Mouse (Mus musculus): ENCODE results near the gene Srcin1. TPM values are rescaled to one million over a fixed set of nuclear protein-coding genes. Genes with fewer than 3 reads are reported as not detected.

The Srcin1 gene
- polyA plus RNA-seq, 1 experiment = 7.0 TPM

DNA sequence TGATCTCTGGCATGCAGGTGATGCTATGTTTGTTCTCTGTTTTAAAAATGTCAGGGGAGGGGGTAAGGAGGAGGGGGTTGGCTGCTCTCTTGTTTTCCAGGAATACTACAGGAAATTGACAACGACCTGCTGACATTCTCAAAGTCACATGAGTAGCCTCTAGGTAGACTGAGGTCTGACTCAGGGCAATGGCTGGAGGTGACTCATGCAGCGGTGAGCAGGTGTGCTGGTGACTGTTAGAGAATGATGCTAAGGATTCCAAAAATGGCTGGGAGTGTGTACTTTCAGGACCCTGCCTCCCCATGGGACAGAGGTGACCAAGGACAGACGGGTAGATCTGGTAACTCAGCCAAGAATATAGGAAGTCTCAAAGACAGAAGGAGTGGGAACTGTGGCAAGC is 67.8 kb downstream of the Srcin1 start:
- WGBS = 59% methylated on average over 3 of the region's 3 CpGs
- no peak overlapping the region for H3K4me3 ChIP-seq (replicated peaks; ENCODE audit: extremely low read depth, low read depth, low read length)
- TF ChIP-seq CTCF (IDR thresholded peaks at IDR 0.05; ENCODE audit: insufficient read depth, low read length) (no peak), POLR2A (IDR thresholded peaks at IDR 0.05; ENCODE audit: borderline replicate concordance, extremely low read depth, low read depth, low read length) (no peak)

DNA sequence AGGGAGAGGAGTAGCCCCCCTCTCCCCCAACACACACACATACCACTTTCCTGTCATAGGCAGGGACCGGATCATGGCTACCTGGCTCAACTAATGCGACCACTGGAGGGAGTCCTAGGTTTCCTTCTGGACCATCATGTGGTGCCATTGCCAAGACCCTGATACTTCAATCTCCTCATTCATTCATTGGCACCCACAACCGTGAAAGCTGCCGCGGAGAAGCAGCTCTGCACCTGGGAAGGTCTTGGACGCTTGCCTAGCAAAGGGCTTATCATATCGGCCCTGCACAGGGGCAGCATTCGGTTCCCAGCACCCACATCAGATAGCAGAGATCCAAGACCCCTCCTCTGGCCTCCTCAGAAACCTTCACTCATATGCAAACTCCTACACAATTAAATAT is 69.7 kb downstream of the Srcin1 start:
- 56% methylated on average over 8 of the region's 8 CpGs for WGBS
- no peak for DNase-seq
- no peaks in the 10 kb centered on the region; the same call in 1 of the 2 replicates for H3K4me1 ChIP-seq (ENCODE audit: control insufficient read depth, insufficient read depth, low read length)
- TF ChIP-seq CTCF (IDR thresholded peaks at IDR 0.05; ENCODE audit: insufficient read depth, low read length) (no peak), POLR2A (IDR thresholded peaks at IDR 0.05; ENCODE audit: borderline replicate concordance, extremely low read depth, low read depth, low read length) (no peak)
- no peak overlapping the region for H3K4me3 ChIP-seq (replicated peaks; ENCODE audit: extremely low read depth, low read depth, low read length)

More for the DNA sequence above, 67.8 kb downstream of the Srcin1 start:
- no peak for DNase-seq
- H3K4me1 ChIP-seq (ENCODE audit: control insufficient read depth, insufficient read depth, low read length) = peaks cover 4% of the 10 kb centered on the region; the same call in 1 of the 2 replicates

DNA sequence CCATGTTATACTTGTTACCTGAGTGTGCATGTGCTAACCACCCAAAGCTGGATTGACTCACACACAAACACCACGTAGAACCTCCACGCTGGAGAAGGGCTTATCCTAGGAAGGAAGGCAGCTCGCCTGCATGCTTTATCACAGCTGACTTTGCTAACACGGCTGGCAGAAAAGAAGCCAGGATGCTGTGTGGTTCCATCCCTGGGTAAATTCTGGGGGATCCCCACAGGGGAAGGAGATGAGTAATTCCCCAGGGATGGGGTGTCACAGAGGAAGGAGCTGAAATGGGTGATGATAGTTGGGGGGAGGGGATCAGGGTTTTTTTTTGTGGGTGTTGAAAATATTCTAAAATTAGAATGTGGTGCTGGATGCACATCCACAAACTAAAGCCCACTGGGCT is 70.2 kb downstream of the Srcin1 start:
- no peak overlapping the region for H3K4me3 ChIP-seq (replicated peaks; ENCODE audit: extremely low read depth, low read depth, low read length)
- WGBS = 49% methylated on average over 4 of the region's 4 CpGs
- no peak for DNase-seq
- TF ChIP-seq CTCF (IDR thresholded peaks at IDR 0.05; ENCODE audit: insufficient read depth, low read length) = no peak
- TF ChIP-seq POLR2A (IDR thresholded peaks at IDR 0.05; ENCODE audit: borderline replicate concordance, extremely low read depth, low read depth, low read length) = no peak
- H3K4me1 ChIP-seq (ENCODE audit: control insufficient read depth, insufficient read depth, low read length) = no peaks in the 10 kb centered on the region

DNA sequence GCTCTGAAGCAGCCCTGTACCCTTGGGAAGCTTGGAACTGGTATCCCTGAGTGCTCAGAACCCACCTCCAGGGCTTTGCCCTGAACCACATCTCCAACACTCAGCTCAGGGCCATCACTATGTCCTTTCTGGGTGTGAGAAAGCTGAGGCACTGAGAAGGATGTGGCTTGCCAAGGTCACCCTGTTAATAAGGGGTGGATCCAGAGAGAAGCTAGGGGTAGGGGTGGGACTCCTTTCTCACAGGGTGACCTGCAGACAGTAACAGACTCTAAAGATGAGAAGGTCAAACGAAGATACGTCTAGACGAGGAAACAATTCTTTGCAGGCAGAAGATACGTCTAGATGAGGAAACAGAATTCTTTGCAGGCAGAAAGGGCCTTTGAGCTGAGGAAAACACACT is 73.1 kb downstream of the Srcin1 start:
- Histone ChIP-seq H3K4me3 (replicated peaks; ENCODE audit: extremely low read depth, low read depth, low read length) (no peak overlapping the region), H3K4me1 (ENCODE audit: control insufficient read depth, insufficient read depth, low read length) (no peaks in the 10 kb centered on the region)
- DNase-seq = no peak
- TF ChIP-seq POLR2A (IDR thresholded peaks at IDR 0.05; ENCODE audit: borderline replicate concordance, extremely low read depth, low read depth, low read length) (no peak), CTCF (IDR thresholded peaks at IDR 0.05; ENCODE audit: insufficient read depth, low read length) (no peak)
- WGBS = 82% methylated on average over 4 of the region's 4 CpGs

DNA sequence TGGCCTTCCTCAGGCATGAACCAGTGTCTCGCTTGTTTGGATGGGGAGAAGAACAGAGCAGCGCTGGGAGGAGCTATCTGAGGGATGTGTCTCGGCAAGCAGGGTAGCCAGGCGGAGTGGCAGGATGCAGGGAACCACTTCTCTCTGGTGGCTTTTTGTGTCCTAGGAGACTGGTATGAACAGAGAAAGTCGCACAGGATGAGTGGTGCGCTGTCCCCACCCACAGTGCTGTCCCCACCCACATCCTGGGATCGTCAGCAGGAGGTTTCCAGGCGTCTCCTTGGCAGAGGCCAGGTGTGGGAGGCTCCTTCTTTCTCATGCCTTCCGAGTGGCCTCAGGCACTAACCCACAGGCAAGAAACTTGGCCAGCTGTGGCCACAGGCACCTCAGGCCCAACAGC is 73.6 kb downstream of the Srcin1 start:
- no peaks in the 10 kb centered on the region for H3K4me1 ChIP-seq (ENCODE audit: control insufficient read depth, insufficient read depth, low read length)
- no peak overlapping the region for H3K4me3 ChIP-seq (replicated peaks; ENCODE audit: extremely low read depth, low read depth, low read length)
- no peak for DNase-seq
- 42% methylated on average over 9 of the region's 9 CpGs for WGBS
- TF ChIP-seq CTCF (IDR thresholded peaks at IDR 0.05; ENCODE audit: insufficient read depth, low read length) (no peak), POLR2A (IDR thresholded peaks at IDR 0.05; ENCODE audit: borderline replicate concordance, extremely low read depth, low read depth, low read length) (no peak)

DNA sequence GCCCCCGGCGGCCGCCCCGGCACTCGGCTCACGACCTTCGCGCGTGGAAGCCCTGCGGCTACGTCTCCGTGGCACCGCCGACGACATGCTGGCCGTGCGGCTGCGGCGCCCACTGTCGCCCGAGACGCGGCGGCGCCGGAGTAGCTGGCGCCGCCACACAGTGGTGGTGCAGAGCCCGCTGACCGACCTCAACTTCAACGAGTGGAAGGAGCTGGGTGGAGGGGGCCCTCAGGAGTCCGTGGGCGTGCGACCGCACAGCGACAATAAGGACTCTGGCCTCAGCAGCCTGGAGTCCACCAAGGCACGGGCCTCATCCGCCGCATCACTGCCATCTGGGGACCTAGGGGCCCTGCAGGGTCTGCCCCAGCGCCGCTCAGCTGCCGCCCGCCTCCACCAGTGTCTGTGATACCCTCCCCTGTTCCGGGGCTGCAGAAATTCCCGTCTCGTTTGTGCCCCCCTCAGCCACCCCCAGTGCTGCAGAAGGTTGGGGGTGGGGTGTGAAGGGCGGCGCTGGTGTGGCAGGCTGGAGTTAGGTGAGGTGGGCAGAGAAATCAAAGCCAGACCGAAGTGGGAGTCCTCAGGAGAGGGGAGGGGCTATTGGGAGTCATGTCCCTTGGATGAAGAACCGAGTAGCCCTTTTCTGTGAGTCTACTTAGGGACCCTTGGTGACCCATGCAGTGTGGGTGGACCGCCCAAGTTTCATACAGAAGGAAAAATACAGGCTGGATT is 75.1 kb downstream of the Srcin1 start:
- Histone ChIP-seq H3K4me1 (ENCODE audit: control insufficient read depth, insufficient read depth, low read length) (no peaks in the 10 kb centered on the region), H3K4me3 (replicated peaks; ENCODE audit: extremely low read depth, low read depth, low read length) (no peak overlapping the region)
- no peak for DNase-seq
- TF ChIP-seq POLR2A (IDR thresholded peaks at IDR 0.05; ENCODE audit: borderline replicate concordance, extremely low read depth, low read depth, low read length) (no peak), CTCF (IDR thresholded peaks at IDR 0.05; ENCODE audit: insufficient read depth, low read length) (no peak)
- WGBS = 78% methylated on average over 51 of the region's 51 CpGs

DNA sequence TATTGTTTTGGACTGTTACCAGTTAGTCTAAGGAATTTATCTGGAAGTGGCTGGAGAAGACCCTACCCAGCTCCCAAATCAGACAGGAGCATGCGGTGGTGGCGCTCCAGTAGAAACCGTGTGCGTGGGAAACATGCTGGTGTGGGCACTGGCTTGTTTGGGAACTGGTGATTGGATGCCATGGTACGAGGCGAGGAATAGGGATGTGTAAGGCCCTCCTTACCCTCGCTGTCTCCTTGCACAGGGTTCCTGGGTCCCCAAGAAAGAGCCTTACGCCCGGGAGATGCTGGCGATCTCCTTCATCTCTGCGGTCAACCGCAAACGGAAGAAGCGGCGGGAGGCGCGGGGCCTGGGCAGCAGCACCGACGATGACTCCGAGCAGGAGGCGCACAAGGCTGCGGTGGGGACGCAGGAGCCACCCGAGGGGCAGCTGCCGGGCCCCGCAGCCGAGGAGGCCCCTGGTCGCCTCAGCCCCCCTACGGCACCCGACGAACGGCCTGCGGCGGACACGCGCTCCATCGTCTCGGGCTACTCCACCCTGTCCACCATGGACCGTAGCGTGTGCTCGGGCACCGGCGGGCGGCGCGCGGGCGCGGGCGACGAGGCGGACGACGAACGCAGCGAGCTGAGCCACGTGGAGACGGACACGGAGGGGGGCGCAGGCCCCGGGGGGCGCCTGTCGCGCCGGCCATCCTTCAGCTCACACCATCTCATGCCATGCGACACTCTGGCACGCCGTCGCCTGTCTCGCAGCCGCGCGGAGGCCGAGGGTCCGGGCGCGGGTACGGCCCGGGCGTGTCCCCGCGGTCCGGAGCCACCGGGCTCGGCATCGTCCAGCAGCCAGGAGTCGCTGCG is 75.9 kb downstream of the Srcin1 start, which contains the start of gene 4933428G20Rik:
Gene 4933428G20Rik, minus strand, starts transcription at position 476 of the 855 bp plus-strand sequence.
- WGBS = 76% methylated on average over 86 of the region's 88 CpGs
- no peaks in the 10 kb centered on the region for H3K4me1 ChIP-seq (ENCODE audit: control insufficient read depth, insufficient read depth, low read length)
- no peak within 1 kb of the TSS for H3K4me3 ChIP-seq (replicated peaks; ENCODE audit: extremely low read depth, low read depth, low read length)
- TF ChIP-seq POLR2A (IDR thresholded peaks at IDR 0.05; ENCODE audit: borderline replicate concordance, extremely low read depth, low read depth, low read length) (no peak), CTCF (IDR thresholded peaks at IDR 0.05; ENCODE audit: insufficient read depth, low read length) (no peak)
- DNase-seq = no peak

DNA sequence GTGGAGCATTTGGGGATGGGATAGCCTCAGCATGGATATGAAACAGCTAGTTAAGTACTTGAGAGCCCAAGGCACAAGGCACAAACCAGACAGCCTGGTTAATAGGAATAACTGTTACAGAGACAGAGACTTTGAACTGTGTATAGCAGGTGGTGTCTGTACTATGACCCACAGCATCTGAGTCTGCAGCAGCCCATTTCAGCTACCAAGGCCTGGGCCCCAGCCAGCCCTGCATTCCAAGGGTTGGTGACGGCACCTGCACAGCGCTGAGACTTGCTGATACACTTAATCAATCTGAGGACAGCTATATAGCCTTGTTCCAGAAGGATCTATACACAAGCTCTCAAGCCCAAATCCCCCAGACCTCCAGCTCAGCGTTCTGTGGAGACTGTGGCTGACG is 78.4 kb downstream of the Srcin1 start:
- WGBS = 92% methylated on average over 4 of the region's 4 CpGs
- Histone ChIP-seq H3K4me3 (replicated peaks; ENCODE audit: extremely low read depth, low read depth, low read length) (no peak overlapping the region), H3K4me1 (ENCODE audit: control insufficient read depth, insufficient read depth, low read length) (no peaks in the 10 kb centered on the region)
- DNase-seq = no peak
- TF ChIP-seq CTCF (IDR thresholded peaks at IDR 0.05; ENCODE audit: insufficient read depth, low read length) = no peak
- TF ChIP-seq POLR2A (IDR thresholded peaks at IDR 0.05; ENCODE audit: borderline replicate concordance, extremely low read depth, low read depth, low read length) = no peak

DNA sequence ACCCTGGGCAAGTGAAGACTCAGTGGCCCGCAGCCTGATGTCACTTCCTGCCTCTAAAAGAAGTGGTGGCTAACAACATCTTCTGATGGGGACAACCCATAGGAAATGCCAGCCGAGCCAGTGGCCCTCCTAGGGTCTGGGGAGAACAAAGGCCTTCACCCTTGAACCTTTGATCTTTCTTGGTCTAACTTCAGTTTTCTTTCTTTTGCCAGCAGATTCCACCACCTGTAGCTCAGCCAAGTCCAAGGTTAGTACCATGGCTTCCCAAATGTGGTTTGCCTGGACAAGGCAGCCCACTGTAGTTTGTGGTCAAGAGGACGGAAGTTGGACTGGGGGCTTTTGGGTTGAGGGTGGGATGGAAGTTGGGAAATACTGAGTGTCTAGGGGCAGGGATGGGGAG is 83.2 kb downstream of the Srcin1 start:
- no peak for DNase-seq
- Histone ChIP-seq H3K4me3 (replicated peaks; ENCODE audit: extremely low read depth, low read depth, low read length) (no peak overlapping the region), H3K4me1 (ENCODE audit: control insufficient read depth, insufficient read depth, low read length) (no peaks in the 10 kb centered on the region)
- WGBS = 88% methylated on average over 3 of the region's 3 CpGs
- TF ChIP-seq POLR2A (IDR thresholded peaks at IDR 0.05; ENCODE audit: borderline replicate concordance, extremely low read depth, low read depth, low read length) (no peak), CTCF (IDR thresholded peaks at IDR 0.05; ENCODE audit: insufficient read depth, low read length) (no peak)

All from lung, adult 2 months (tissue).